Mouse (Mus musculus) limb, embryonic 11.5 days (tissue): ENCODE results near the gene Vps72. TPM values are rescaled to one million over a fixed set of nuclear protein-coding genes. Genes with fewer than 3 reads are reported as not detected.

Experiments used
- ATAC-seq: fragments of 200-750 bp; cut with Nextera tagmentation; 2 replicates; pipeline ENCODE4 v1.8.0; 2017; ENCODE audit warnings: low read depth; ENCODE audit not compliant: insufficient number of reproducible peaks, low FRiP score, low TSS enrichment
- DNase-seq: peaks from one replicate; pipeline ENCODE4 v3.0.0-alpha.2; 2015; ENCODE audit warnings: low spot score
- H3K27ac ChIP-seq: fragments of 300-500 bp; sonication (generic); replicated peaks from 2 replicates; pipeline ENCODE4 v1.5.1; 2014; ENCODE audit warnings: low read depth, mild to moderate bottlenecking, low read length
- H3K27me3 ChIP-seq: fragments of 300-500 bp; sonication (generic); 2 replicates; pipeline ENCODE4 v1.6.1; 2014; ENCODE audit warnings: mild to moderate bottlenecking, low read length, mixed read lengths; ENCODE audit not compliant: control insufficient read depth, insufficient read depth
- H3K36me3 ChIP-seq: fragments of 300-500 bp; sonication (generic); 2 replicates; pipeline ENCODE4 v1.6.1; 2014; ENCODE audit warnings: mild to moderate bottlenecking, low read length, moderate library complexity, mixed read lengths; ENCODE audit not compliant: control insufficient read depth, insufficient read depth
- H3K4me1 ChIP-seq: fragments of 300-500 bp; sonication (generic); 2 replicates; pipeline ENCODE4 v1.6.1; 2014; ENCODE audit warnings: low read length, mixed read lengths; ENCODE audit not compliant: control insufficient read depth, insufficient read depth
- H3K4me2 ChIP-seq: fragments of 300-500 bp; sonication (generic); 2 replicates; pipeline ENCODE4 v1.6.1; 2014; ENCODE audit warnings: low read depth, mild to moderate bottlenecking, moderate library complexity; ENCODE audit not compliant: severe bottlenecking
- H3K4me3 ChIP-seq: fragments of 300-500 bp; sonication (generic); 2 replicates; pipeline ENCODE4 v1.5.1; 2014; ENCODE audit warnings: low read depth, low read length
- H3K9ac ChIP-seq: fragments of 300-500 bp; sonication (generic); 2 replicates; pipeline ENCODE4 v1.6.1; 2014; ENCODE audit warnings: mild to moderate bottlenecking, low read length
- H3K9me3 ChIP-seq: fragments of 300-500 bp; sonication (generic); 2 replicates; pipeline ENCODE4 v1.6.1; 2016; ENCODE audit warnings: low read length; ENCODE audit not compliant: control insufficient read depth
- WGBS: fragments of 180-500 bp; shearing (Covaris S2); extraction: QIAGEN DNeasy Blood & Tissue Kit; methylation state at CpG from one replicate; pipeline ENCODE4 v1.1.7; 2014; 5-methylcytosine and 5-hydroxymethylcytosine counted together
- microRNA-seq: library from miRNA; unstranded; fragments of <30 nt; microRNA quantifications from one replicate; pipeline ENCODE4, GENCODE M21; 2016
- polyA plus RNA-seq: library from polyadenylated mRNA; unstranded; fragments of >200 nt; fragmentation: Nextera tagmentation; extraction: Ambion mirVana; gene quantifications from 2 replicates; pipeline ENCODE4 v1.2.1, GENCODE M21; 2014

Vps72 gene
- polyA plus RNA-seq, 1 experiment from 2014 or later, result 254 TPM

- Histone ChIP-seq H3K27ac (no peak overlapping the region), H3K9me3 (no peaks in the 10 kb centered on the region), H3K4me3 (no peak overlapping the region), H3K27me3 (no peaks in the 10 kb centered on the region), H3K4me2 (no peak overlapping the region), H3K36me3 (peaks cover 2% of the 10 kb centered on the region; the same call in 1 of the 2 replicates), H3K9ac (no peak overlapping the region), H3K4me1 (peaks cover 10% of the 10 kb centered on the region)
- WGBS, result 48% methylated on average over 11 of the region's 11 CpGs
- DNase-seq, result no peak
- no peak for ATAC-seq
Observed at GRCm38 (mm10) chr3:95163419-95164255, 52.8 kb downstream of the Vps72 start.

- no peak for DNase-seq
- 65% methylated on average over 5 of the region's 5 CpGs for WGBS
- Histone ChIP-seq H3K27ac (no peak overlapping the region), H3K4me3 (no peak overlapping the region), H3K36me3 (peaks cover 2% of the 10 kb centered on the region; the same call in 1 of the 2 replicates), H3K4me1 (peaks cover 10% of the 10 kb centered on the region), H3K9me3 (no peaks in the 10 kb centered on the region), H3K9ac (no peak overlapping the region), H3K4me2 (no peak overlapping the region), H3K27me3 (no peaks in the 10 kb centered on the region)
- ATAC-seq, result no peak
Observed at GRCm38 (mm10) chr3:95164256-95164550, 53.4 kb downstream of the Vps72 start.

GRCm38 (mm10) chr3:95164840-95165239, 54.0 kb downstream of the Vps72 start:
- Histone ChIP-seq H3K4me1 (peaks cover 4% of the 10 kb centered on the region; the same call in 1 of the 2 replicates), H3K36me3 (peaks cover 3% of the 10 kb centered on the region; the same call in 1 of the 2 replicates), H3K9me3 (no peaks in the 10 kb centered on the region), H3K4me3 (no peak overlapping the region), H3K27me3 (peaks cover 1% of the 10 kb centered on the region), H3K4me2 (no peak overlapping the region), H3K9ac (no peak overlapping the region), H3K27ac (no peak overlapping the region)
- WGBS, result 82% methylated on average over 5 of the region's 5 CpGs
- no peak for ATAC-seq
- no peak for DNase-seq

- H3K4me2 ChIP-seq, result no peak overlapping the region
- 91% methylated on average over 10 of the region's 10 CpGs for WGBS
- no peaks in the 10 kb centered on the region for H3K9me3 ChIP-seq
- H3K4me1 ChIP-seq, result peaks cover 5% of the 10 kb centered on the region; the same call in 1 of the 2 replicates
- H3K4me3 ChIP-seq, result no peak overlapping the region
- peaks cover 23% of the 10 kb centered on the region for H3K36me3 ChIP-seq
- H3K27ac ChIP-seq, result no peak overlapping the region
- no peak for DNase-seq
- peaks cover 37% of the 10 kb centered on the region for H3K27me3 ChIP-seq
- no peak for ATAC-seq
- H3K9ac ChIP-seq, result no peak overlapping the region
Observed at GRCm38 (mm10) chr3:95169996-95170395, 59.2 kb downstream of the Vps72 start.

- no peak for ATAC-seq
- no peak overlapping the region for H3K27ac ChIP-seq
- DNase-seq, result no peak
- H3K9ac ChIP-seq, result no peak overlapping the region
- H3K4me3 ChIP-seq, result no peak overlapping the region
- peaks cover 22% of the 10 kb centered on the region for H3K36me3 ChIP-seq
- no peak overlapping the region for H3K4me2 ChIP-seq
- 90% methylated on average over 6 of the region's 6 CpGs for WGBS
- H3K27me3 ChIP-seq, result peaks cover 37% of the 10 kb centered on the region
- no peaks in the 10 kb centered on the region for H3K9me3 ChIP-seq
- peaks cover 5% of the 10 kb centered on the region; the same call in 1 of the 2 replicates for H3K4me1 ChIP-seq
Observed at GRCm38 (mm10) chr3:95171105-95171504, 60.3 kb downstream of the Vps72 start.

Small RNA genes lying within 50 kb of the gene (microRNA-seq; reads per million reads assigned to microRNA genes)
- gene Mir8099-1, result not detected

Other genes starting within 250 kb of the Vps72 start
- gene Psmb4, start 224.1 kb upstream of the Vps72 start, polyA plus RNA-seq, result 353 and 388 TPM in 2 replicates
- gene Selenbp1, start 178.0 kb upstream of the Vps72 start, polyA plus RNA-seq, result 17.2 and 17.6 TPM in 2 replicates
- gene Rfx5, start 156.9 kb upstream of the Vps72 start, polyA plus RNA-seq, result 13.3 and 13.7 TPM in 2 replicates
- 25.0 and 28.0 TPM in 2 replicates for gene Pi4kb, start 136.3 kb upstream of the Vps72 start, polyA plus RNA-seq
- 28.5 and 33.5 TPM in 2 replicates for gene Zfp687, start 95.6 kb upstream of the Vps72 start, polyA plus RNA-seq
- gene Psmd4, start 68.4 kb upstream of the Vps72 start, polyA plus RNA-seq, result 331 and 340 TPM in 2 replicates
- gene Pip5k1a, start 4.1 kb upstream of the Vps72 start, polyA plus RNA-seq, result 15.4 and 17.3 TPM in 2 replicates
- gene Tmod4, start 13.5 kb downstream of the Vps72 start, polyA plus RNA-seq, result 0.72 and 0.88 TPM in 2 replicates
- 67.7 and 76.8 TPM in 2 replicates for gene Scnm1, start 23.0 kb downstream of the Vps72 start, polyA plus RNA-seq
- 12.8 and 13.3 TPM in 2 replicates for gene Lysmd1, start 23.1 kb downstream of the Vps72 start, polyA plus RNA-seq
- gene Tnfaip8l2, start 31.3 kb downstream of the Vps72 start, polyA plus RNA-seq, result 1.6 TPM in 2 replicates
- 12.8 and 15.2 TPM in 2 replicates for gene Sema6c, start 49.4 kb downstream of the Vps72 start, polyA plus RNA-seq
- gene Gabpb2, start 106.9 kb downstream of the Vps72 start, polyA plus RNA-seq, result 8.7 and 8.9 TPM in 2 replicates
- 80.1 and 89.6 TPM in 2 replicates for gene Cdc42se1, start 117.7 kb downstream of the Vps72 start, polyA plus RNA-seq
- gene Mllt11, start 121.1 kb downstream of the Vps72 start, polyA plus RNA-seq, result 14.8 and 18.2 TPM in 2 replicates
- gene Gm128, start 130.6 kb downstream of the Vps72 start, polyA plus RNA-seq, result 0.53 and 0.82 TPM in 2 replicates
- 1.1 and 1.6 TPM in 2 replicates for gene Bnipl, start 140.2 kb downstream of the Vps72 start, polyA plus RNA-seq
- gene Mindy1, start 170.3 kb downstream of the Vps72 start, polyA plus RNA-seq, result 34.9 and 35.4 TPM in 2 replicates
- 26.8 and 27.6 TPM in 2 replicates for gene Prune1, start 171.1 kb downstream of the Vps72 start, polyA plus RNA-seq
- 1.6 and 1.8 TPM in 2 replicates for gene Anxa9, start 196.2 kb downstream of the Vps72 start, polyA plus RNA-seq
- 132 and 138 TPM in 2 replicates for gene Cers2, start 203.8 kb downstream of the Vps72 start, polyA plus RNA-seq
- gene Setdb1, start 246.2 kb downstream of the Vps72 start, polyA plus RNA-seq, result 62.3 and 67.8 TPM in 2 replicates